Mouse (Mus musculus) heart, embryonic 10.5 days (tissue): Measurements from ENCODE around the gene Acad12. TPM values are rescaled to one million over a fixed set of nuclear protein-coding genes. Genes with fewer than 3 reads are reported as not detected.
A peak's percentile ranks its signal among the peaks of the same experiment; 100 is the strongest.
"Not testable (repeated sequence)": the region's sequence is repeated elsewhere in the genome, so short reads cannot be mapped to it uniquely, and the experiment has no call there.

Experiments
- DNase-seq: peaks from one replicate; pipeline ENCODE4 v3.0.0-alpha.2; 2017; ENCODE audit warnings: low spot score
- H3K27ac ChIP-seq: fragments of 300-500 bp; sonication (generic); 2 replicates; pipeline ENCODE4 v1.5.1; 2016; ENCODE audit warnings: mild to moderate bottlenecking
- H3K27me3 ChIP-seq: fragments of 300-500 bp; sonication (generic); 2 replicates; pipeline ENCODE4 v1.6.1; 2016; ENCODE audit warnings: mild to moderate bottlenecking; ENCODE audit not compliant: poor library complexity, insufficient read depth, severe bottlenecking
- H3K36me3 ChIP-seq: fragments of 300-500 bp; sonication (generic); 2 replicates; pipeline ENCODE4 v1.6.1; 2016; ENCODE audit warnings: mild to moderate bottlenecking, moderate library complexity
- H3K4me1 ChIP-seq: fragments of 300-500 bp; sonication (generic); 2 replicates; pipeline ENCODE4 v1.6.1; 2016; ENCODE audit warnings: mild to moderate bottlenecking
- H3K4me3 ChIP-seq: fragments of 300-500 bp; sonication (generic); 2 replicates; pipeline ENCODE4 v1.5.1; 2016; ENCODE audit warnings: mild to moderate bottlenecking, moderate library complexity
- H3K9me3 ChIP-seq: fragments of 300-500 bp; sonication (generic); 2 replicates; pipeline ENCODE4 v1.6.1; 2016; ENCODE audit warnings: mild to moderate bottlenecking, moderate library complexity
- WGBS: fragments of 180-500 bp; shearing (Covaris S2); methylation state at CpG from one replicate; pipeline ENCODE4 v1.1.7; 2016; 5-methylcytosine and 5-hydroxymethylcytosine counted together
- polyA plus RNA-seq: library from polyadenylated mRNA; unstranded; fragments of >200 nt; fragmentation: Nextera tagmentation; extraction: Ambion mirVana; gene quantifications from 2 replicates; pipeline ENCODE4 v1.2.1, GENCODE M21; 2016

Gene Acad12
- polyA plus RNA-seq = 4.7 and 6.1 TPM in 2 replicates

DNA sequence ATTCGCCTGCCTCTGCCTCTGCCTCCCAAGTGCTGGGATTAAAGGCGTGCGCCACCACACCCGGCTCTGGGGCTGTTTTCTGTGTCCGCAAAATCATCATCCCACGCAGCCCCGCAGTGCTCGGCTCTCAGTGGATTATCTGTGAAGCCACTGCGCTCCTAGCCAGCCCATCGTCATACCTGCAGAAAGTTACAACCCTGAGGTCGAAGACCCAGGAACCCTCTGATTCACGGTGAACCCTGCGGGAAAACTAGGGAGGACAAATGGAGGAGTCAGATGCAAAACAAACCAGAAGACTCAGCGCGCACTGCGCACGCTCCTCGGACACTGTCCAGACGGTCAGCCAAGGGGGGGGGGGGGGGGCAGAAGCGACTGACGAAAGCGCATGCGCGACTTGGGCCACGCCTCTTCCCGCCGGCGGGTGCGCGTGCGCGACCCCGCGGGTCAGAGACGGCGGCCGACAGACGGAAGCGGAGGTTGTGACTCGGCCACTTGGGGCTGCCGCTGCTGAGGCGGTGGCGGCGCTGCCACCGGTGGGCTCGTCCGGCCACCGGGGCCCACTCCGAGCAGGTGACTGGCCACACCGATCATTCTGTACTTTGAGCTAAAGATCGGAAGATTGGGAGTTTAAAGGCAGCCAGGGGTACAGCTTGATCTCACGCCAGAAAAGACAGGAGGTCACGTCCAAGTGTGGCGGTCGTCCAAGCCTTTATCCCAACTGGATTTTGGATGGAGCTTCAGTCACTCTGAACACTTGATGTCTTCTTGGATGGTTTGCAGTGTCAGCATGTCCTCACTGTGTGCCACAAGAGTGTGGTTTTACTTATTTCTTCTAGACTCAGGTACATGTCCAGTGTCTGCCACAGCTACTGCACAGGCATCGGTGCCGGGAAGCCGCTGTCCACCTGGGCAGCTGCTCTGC lies at the start of gene Acad12:
Gene Acad12, minus strand, starts transcription at position 347 of the 922 bp plus-strand sequence.
- no peaks in the 10 kb centered on the region for H3K27me3 ChIP-seq
- DNase-seq = peak; percentile 96
- H3K36me3 ChIP-seq = peaks cover 2% of the 10 kb centered on the region; the same call in 1 of the 2 replicates
- peak within 1 kb of the TSS; percentile 81 for H3K4me3 ChIP-seq
- H3K4me1 ChIP-seq = peaks cover 12% of the 10 kb centered on the region
- H3K9me3 ChIP-seq = no peaks in the 10 kb centered on the region
- under 1% methylated on average over 56 of the region's 58 CpGs for WGBS
- H3K27ac ChIP-seq = peak within 1 kb of the TSS; percentile 84

DNA sequence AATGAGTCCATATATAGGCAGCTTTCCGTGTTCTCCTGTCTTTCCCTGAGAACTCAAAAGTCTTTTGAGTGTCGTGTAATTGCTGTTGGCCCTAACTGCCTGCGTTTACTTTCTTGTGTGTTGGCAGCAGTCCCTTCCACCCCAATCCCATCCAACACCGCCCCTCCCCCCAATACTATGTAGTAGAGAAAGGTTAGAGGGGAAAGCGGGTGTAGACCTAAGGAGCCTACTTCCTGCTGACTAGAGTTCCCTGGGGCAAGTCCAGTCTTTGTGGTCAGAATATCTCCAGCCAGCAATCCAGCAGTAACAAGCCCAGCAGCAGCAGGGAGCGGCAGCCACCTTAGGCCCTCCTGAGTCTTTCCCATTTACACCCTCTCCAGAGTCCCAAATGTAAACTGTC lies 49.7 kb upstream of the Acad12 start:
- Histone ChIP-seq H3K4me3 (no peak overlapping the region), H3K4me1 (no peaks in the 10 kb centered on the region), H3K27me3 (no peaks in the 10 kb centered on the region), H3K36me3 (peaks cover 83% of the 10 kb centered on the region), H3K27ac (no peak overlapping the region), H3K9me3 (no peaks in the 10 kb centered on the region)
- 74% methylated on average over 6 of the region's 6 CpGs for WGBS
- no peak for DNase-seq

DNA sequence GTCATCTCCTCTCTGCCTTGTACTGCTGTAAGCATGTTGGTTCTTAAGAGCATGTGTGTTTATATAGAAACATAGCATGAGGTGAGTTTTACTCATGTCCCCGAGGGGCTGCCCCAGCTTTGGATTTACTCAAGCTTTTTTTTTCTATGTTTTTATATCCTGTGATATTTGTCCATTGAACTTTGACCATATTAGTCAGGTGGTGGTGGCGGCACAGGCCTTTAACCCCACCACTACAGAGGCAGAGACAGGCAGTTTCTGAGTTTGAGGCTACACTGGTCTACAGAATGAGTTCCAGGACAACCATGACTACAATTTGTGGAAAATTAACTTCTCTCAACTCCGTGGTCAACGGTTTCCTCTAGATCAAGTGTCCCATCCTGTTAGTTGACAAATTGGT lies 48.3 kb upstream of the Acad12 start:
- no peaks in the 10 kb centered on the region for H3K9me3 ChIP-seq
- H3K4me1 ChIP-seq = no peaks in the 10 kb centered on the region
- no peak for DNase-seq
- no peak overlapping the region for H3K4me3 ChIP-seq
- H3K27ac ChIP-seq = no peak overlapping the region
- H3K36me3 ChIP-seq = peaks cover 84% of the 10 kb centered on the region
- 89% methylated on average over 4 of the region's 4 CpGs for WGBS
- no peaks in the 10 kb centered on the region for H3K27me3 ChIP-seq

DNA sequence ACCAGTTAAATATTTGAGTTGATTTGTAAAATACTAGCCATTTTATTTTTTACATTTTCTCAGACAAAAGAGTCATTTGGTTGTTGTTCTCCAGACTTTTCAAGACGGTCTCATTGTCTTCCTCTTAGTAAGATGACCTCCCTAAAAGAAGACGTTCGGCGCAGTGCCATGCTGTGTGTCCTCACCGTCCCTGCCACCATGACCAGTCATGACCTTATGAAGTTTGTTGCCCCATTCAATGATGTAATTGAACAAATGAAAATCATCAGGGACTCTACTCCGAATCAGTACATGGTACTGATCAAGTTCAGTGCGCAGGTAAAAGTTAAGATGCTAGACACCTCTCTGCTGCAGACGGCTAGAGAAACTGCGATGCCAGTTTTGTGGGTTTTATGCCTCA lies 46.2 kb upstream of the Acad12 start:
- peaks cover 11% of the 10 kb centered on the region for H3K4me1 ChIP-seq
- 95% methylated on average over 9 of the region's 9 CpGs for WGBS
- no peaks in the 10 kb centered on the region for H3K27me3 ChIP-seq
- H3K9me3 ChIP-seq = no peaks in the 10 kb centered on the region
- H3K4me3 ChIP-seq = no peak overlapping the region
- H3K36me3 ChIP-seq = peaks cover 70% of the 10 kb centered on the region
- no peak overlapping the region for H3K27ac ChIP-seq
- DNase-seq = no peak

DNA sequence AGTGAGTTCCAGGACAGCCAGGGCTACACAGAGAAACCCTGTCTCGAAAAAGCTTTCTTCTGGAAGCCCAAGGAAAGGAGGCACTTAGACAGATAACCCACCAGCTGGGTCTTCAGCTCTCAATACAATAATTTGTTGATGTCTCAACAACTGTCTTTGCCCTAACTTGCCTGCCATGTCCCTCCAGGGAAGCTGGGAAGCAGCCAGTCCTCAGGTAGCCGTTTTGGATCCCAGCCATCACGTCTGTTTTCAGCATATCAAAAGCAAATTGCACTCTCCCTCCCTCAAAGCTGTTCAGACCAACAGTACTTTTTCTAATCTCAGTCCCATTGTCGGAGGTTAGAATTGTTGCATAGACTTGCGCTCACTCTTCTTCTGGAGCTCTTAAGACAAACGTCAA lies 45.3 kb upstream of the Acad12 start:
- Histone ChIP-seq H3K4me1 (peaks cover 14% of the 10 kb centered on the region), H3K9me3 (no peaks in the 10 kb centered on the region), H3K4me3 (no peak overlapping the region), H3K27ac (no peak overlapping the region), H3K36me3 (peaks cover 62% of the 10 kb centered on the region), H3K27me3 (no peaks in the 10 kb centered on the region)
- no peak for DNase-seq
- 87% methylated on average over 6 of the region's 6 CpGs for WGBS

DNA sequence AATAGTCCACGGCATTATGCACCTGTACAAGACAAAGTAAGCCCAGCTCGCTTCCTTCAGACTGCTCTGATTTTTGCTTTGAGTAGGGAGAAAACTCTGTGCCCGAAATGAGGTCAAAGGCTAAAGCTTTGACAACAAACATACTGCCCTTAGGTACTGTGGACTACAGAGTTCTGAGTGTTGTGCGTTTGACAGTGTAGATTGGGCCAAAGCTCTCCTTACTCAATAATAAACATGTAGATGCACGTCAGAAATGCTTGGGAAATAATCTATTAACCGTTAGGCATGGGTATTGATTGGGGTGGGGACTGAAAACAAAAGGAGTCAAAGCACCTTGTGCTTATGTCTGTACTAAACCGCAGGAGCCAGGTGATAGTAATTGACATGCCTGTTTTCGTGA lies 44.7 kb upstream of the Acad12 start:
- Histone ChIP-seq H3K9me3 (no peaks in the 10 kb centered on the region), H3K36me3 (peaks cover 56% of the 10 kb centered on the region), H3K4me3 (no peak overlapping the region), H3K27ac (no peak overlapping the region), H3K4me1 (peaks cover 14% of the 10 kb centered on the region), H3K27me3 (no peaks in the 10 kb centered on the region)
- no peak for DNase-seq
- 83% methylated on average over 8 of the region's 8 CpGs for WGBS

DNA sequence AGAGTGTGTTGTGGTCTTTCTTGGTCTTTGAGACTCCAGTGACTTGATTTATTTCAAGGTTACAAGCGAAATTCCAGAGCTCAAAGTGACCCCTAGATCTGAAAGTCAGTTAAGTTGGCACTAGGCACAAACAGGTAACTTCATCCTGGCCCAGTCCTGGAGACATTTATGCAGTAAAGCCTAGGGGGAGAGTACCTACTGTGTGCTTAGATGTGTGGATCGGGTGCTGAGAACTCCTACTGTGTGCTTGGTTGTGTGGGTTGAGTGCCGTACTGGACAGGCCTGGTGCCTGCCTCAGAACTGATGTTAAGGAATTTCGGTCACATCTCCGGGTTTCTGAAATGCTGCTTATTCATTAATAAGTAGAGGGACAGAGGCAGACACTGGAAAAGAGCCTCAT lies 42.8 kb upstream of the Acad12 start:
- peaks cover 44% of the 10 kb centered on the region for H3K36me3 ChIP-seq
- no peak overlapping the region for H3K27ac ChIP-seq
- no peak for DNase-seq
- H3K4me3 ChIP-seq = peak overlapping the region; percentile 98
- H3K4me1 ChIP-seq = peaks cover 14% of the 10 kb centered on the region
- no peaks in the 10 kb centered on the region for H3K9me3 ChIP-seq
- WGBS = 85% methylated on average over 5 of the region's 5 CpGs
- H3K27me3 ChIP-seq = no peaks in the 10 kb centered on the region

DNA sequence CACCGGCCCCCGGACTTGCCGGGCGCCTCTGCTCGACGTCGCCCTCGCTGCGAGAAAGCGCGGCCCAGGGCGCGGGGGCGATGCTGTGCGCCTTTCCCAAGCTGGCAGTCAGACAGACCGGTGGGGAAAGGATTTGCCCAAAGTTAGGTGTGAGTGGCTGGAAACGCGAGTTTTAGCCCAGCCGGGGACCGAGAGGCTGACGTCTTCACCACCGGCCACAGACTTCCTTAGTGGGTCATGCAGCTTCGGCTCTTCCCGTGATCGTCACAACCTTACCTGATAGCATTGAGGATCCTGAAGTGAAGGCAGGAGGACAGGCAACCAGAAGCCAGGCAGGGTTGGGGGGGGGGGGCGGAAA lies 42.1 kb upstream of the Acad12 start:
- DNase-seq = no peak

DNA sequence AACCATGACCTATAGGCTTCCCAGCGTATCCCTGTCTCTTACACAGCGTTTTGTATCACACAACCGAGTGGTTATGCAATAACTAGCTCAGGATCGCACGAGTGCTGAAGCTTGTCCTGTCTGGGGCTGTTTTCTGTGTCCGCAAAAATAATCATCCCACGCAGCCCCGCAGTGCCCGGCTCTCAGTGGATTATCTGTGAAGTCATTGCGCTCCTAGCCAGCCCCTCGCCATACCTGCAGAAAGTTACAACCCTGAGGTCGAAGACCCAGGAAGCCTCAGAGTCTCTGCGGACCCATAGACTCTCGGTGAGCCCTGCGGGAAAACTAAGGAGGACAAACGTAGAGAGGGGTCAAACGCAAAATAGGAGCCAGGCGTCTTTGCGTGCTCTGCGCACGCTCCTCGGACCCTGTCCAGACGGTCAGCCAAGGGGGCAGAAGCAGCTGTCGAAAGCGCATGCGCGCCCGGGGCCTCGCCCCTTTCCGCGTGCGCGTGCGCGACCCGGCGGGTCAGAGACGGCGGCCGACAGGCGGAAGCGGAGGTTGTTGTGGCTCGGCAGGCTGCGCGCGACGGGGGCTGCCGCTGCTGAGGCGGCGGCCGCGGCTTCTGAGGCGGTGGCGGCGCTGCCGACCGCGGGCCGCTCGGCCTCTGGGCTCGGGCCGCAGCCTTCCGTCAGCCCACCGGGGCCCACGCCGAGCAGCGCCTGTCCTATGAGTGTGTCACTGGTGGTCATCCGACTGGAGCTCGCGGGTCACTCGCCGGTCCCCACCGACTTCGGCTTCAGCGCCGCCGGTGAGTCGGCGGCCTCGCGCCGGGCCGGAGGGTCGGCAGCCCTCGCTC lies 41.5 kb upstream of the Acad12 start, which contains the start of the genes Acad10 and Brap:
Gene Acad10, minus strand, starts transcription at position 456 of the 838 bp plus-strand sequence.
Gene Brap, plus strand, starts transcription at position 505 of the 838 bp plus-strand sequence.
- H3K27ac ChIP-seq = peak within 1 kb of the TSS; percentile 90
- H3K27me3 ChIP-seq = no peaks in the 10 kb centered on the region
- H3K36me3 ChIP-seq = peaks cover 35% of the 10 kb centered on the region
- 1% methylated on average over 85 of the region's 85 CpGs for WGBS
- H3K9me3 ChIP-seq = no peaks in the 10 kb centered on the region
- peak within 1 kb of the TSS; percentile 98 for H3K4me3 ChIP-seq
- DNase-seq = peak; percentile 96
- H3K4me1 ChIP-seq = peaks cover 14% of the 10 kb centered on the region

More for the DNA sequence above, 42.1 kb upstream of the Acad12 start:
- Histone ChIP-seq H3K4me1 (peaks cover 14% of the 10 kb centered on the region), H3K4me3 (peak overlapping the region; percentile 98), H3K27ac (peak overlapping the region; percentile 90), H3K27me3 (no peaks in the 10 kb centered on the region), H3K9me3 (no peaks in the 10 kb centered on the region), H3K36me3 (peaks cover 38% of the 10 kb centered on the region)
- under 1% methylated on average over 26 of the region's 26 CpGs for WGBS

DNA sequence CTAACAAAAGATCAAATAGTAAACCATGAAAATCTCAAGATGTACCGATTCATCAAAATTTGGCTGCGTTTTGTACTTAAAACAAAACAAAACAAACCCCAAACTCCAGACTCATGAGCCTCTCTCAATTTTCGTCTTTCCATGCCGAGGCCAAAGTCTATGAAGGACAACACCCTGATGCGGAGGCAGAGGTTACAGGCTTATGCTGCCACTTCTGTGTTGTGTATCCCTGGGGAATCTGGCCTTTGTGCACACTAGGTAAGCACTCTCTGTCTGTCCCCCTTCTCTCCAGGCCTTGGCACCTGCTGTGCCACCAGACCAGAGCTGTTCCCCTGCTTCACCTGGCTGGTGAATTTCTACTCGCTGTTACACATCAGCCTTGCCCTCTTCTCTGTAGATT lies 38.9 kb upstream of the Acad12 start:
- 82% methylated on average over 6 of the region's 6 CpGs for WGBS
- H3K4me1 ChIP-seq = peaks cover 14% of the 10 kb centered on the region

DNA sequence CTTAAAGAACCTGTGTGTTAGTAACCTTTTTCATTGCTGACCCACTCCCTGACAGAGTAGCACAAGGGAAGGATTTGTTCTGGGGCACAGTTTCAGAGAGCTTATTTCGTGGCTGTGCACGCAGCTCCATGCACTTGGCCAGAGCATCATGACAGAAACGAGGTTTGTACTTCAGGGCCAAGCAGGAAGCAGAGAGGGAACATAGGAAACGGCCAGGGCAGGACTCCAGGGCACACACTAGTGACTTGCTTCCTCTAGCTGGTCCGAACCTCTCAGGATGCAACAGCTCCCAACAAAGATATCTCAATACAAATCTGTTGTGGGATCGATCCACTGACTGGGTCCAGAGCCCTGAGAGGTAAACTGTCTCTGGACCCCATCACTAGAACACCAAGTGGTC lies 38.1 kb upstream of the Acad12 start:
- not testable (repeated sequence) for H3K4me3 ChIP-seq, H3K27ac ChIP-seq, H3K27me3 ChIP-seq, H3K9me3 ChIP-seq, DNase-seq, H3K36me3 ChIP-seq
- H3K4me1 ChIP-seq = peaks cover 17% of the 10 kb centered on the region
- 68% methylated on average over 6 of the region's 6 CpGs for WGBS

More for the DNA sequence above, 38.9 kb upstream of the Acad12 start:
- H3K27me3 ChIP-seq, H3K4me3 ChIP-seq, H3K27ac ChIP-seq, H3K9me3 ChIP-seq, H3K36me3 ChIP-seq, DNase-seq: not testable (repeated sequence)

DNA sequence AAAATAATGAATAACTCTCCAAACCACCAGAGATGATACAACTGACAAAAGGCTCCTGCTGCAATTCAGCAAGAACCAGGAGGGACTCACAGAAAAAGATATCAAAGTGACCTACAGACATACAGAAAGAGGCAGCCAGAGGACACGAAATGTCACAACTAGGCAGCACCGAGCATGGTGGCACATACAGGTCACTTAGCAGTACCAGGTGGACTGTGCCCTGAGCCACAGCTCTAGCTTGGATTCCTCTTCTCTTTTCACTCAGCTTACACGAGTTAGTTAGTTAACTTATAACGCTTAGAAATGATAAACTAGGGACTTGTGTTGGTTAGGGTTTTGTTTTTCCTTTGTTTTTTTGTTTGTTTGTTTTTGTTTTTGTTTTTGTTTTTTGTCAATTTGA lies 35.8 kb upstream of the Acad12 start:
- H3K9me3 ChIP-seq = no peaks in the 10 kb centered on the region
- 67% methylated on average over 4 of the region's 4 CpGs for WGBS
- H3K27ac ChIP-seq = no peak overlapping the region
- no peaks in the 10 kb centered on the region for H3K27me3 ChIP-seq
- peaks cover 6% of the 10 kb centered on the region; the same call in 1 of the 2 replicates for H3K4me1 ChIP-seq
- DNase-seq = no peak
- no peak overlapping the region for H3K4me3 ChIP-seq
- H3K36me3 ChIP-seq = no peaks in the 10 kb centered on the region; the same call in 1 of the 2 replicates

DNA sequence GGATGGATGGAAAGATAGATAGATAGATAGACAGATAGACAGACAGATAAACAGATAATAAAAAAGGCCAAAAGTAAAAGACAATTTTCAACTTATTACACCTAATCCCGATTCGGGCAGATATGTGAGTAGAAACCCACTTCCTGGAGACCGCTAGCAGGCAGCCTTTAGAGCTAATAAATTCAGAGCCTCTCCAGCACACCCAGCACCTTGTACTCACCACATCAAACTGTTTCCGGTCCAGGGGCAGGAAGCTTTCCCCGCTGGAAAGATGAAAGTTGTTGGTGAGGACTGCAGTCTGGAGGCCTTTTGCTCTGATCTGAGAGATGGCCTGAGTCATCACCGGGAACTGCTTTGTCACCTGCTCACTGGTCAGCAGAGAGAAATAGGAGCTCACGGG lies 30.4 kb upstream of the Acad12 start:
- WGBS = 85% methylated on average over 7 of the region's 7 CpGs

More for the DNA sequence above, 30.4 kb upstream of the Acad12 start:
- Histone ChIP-seq H3K4me3 (no peak overlapping the region), H3K36me3 (no peaks in the 10 kb centered on the region; the same call in 1 of the 2 replicates), H3K4me1 (peaks cover 6% of the 10 kb centered on the region; the same call in 1 of the 2 replicates), H3K27me3 (no peaks in the 10 kb centered on the region), H3K27ac (no peak overlapping the region), H3K9me3 (no peaks in the 10 kb centered on the region)
- no peak for DNase-seq
